Mouse (Mus musculus): ENCODE results near the gene Rnf150.

GRCm38 (mm10) chr8:83036521-83037166 is 173.5 kb downstream of the Rnf150 start:
- TF ChIP-seq MAX (IDR thresholded peaks at IDR 0.05; ENCODE audit: low read depth) (no peak), E2F4 (IDR thresholded peaks at IDR 0.05; ENCODE audit: insufficient read depth) (no peak), POLR2A (IDR thresholded peaks at IDR 0.05; ENCODE audit: insufficient read length, low read depth) (no peak), USF1 (IDR thresholded peaks at IDR 0.05; ENCODE audit: low read depth) (no peak), TCF12 (IDR thresholded peaks at IDR 0.05; ENCODE audit: insufficient read depth, poor library complexity, severe bottlenecking) (no peak), CEBPB (IDR thresholded peaks at IDR 0.05; ENCODE audit: insufficient read depth, poor library complexity, severe bottlenecking) (no peak), POLR2AphosphoS2 (IDR thresholded peaks at IDR 0.05; ENCODE audit: insufficient read length, low read depth) (no peak), SRF (IDR thresholded peaks at IDR 0.05; ENCODE audit: control insufficient read depth, insufficient read length, low read depth) (no peak), MYOD1 (IDR thresholded peaks at IDR 0.05; ENCODE audit: control insufficient read depth in 1 of 3, insufficient read length in 2 of 3, low read depth in 2 of 3) (no peak), MYOG (IDR thresholded peaks at IDR 0.05; ENCODE audit: control insufficient read depth in 1 of 3, insufficient read depth in 1 of 3, insufficient read length in 2 of 3, low read depth in 2 of 3) (no peak), REST (IDR thresholded peaks at IDR 0.05; ENCODE audit: insufficient read depth, insufficient read length) (no peak), TCF3 (IDR thresholded peaks at IDR 0.05; ENCODE audit: insufficient read length, low read depth) (no peak)

All from myocyte (in vitro differentiated cells).